ENCODE assay signal across 20 mouse cellular contexts in the genomic region with DNA sequence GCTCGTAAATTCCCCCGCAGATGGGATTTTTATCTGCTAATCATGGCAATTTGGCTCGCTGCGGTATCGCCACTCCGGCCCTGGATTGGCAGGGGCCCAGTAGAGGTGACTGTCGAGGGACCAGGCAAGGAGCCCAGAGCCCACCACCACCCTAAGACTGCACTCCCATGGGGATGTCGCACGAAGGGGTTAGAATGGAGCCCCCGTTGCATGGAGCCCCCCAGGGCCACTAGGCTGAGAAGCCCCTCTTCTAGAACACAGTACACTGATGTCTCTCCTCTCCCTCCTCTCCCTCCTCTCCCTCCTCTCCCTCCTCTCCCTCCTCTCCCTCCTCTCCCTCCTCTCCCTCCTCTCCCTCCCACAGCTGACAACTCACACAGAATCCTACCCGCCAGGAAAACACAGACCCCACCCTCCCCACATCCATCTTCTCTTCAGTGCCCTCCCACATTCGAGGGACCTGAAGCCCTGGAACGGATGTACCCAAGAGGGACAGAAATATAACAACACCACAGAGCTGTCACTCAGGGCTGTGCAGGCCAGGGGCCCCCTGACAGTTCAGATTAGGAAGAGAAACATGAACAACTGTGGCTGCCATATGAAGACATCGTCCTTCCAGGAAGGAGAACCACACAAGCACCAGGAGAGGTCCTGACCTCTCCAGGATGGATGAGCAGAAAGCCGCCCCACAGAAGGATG.
DNase-seq lines count a peak whose midpoint lies in the region; ATAC-seq and TF ChIP-seq lines count a peak whose summit lies in the region.
"Had no signal": no experiment of that assay in that cellular context is flagged by ENCODE, and none has a peak within 500 bp of the region (broad histone marks: within the 10 kb centered on the region; RNA-seq: fewer than 3 reads in every experiment).

No protein-coding gene starts in this region.

- peaks cover 18% of the 10 kb centered on the region for H3K4me1 ChIP-seq in forebrain, embryonic 10.5 days
- H3K4me1 ChIP-seq in forebrain, embryonic 12.5 days: peaks cover 16% of the 10 kb centered on the region
- peaks cover 6% of the 10 kb centered on the region; the same call in 1 of the 2 replicates for H3K4me1 ChIP-seq in kidney, embryonic 14.5 days (ENCODE audit: control insufficient read depth, insufficient read depth, low read length)
- peaks cover 15% of the 10 kb centered on the region for H3K4me1 ChIP-seq in kidney, embryonic 15.5 days
- H3K4me1 ChIP-seq in neural tube, embryonic 13.5 days (replicated peaks): peaks cover 20% of the 10 kb centered on the region

- ATAC-seq in forebrain, embryonic 12.5 days (ENCODE audit: low FRiP score): no peak
- 0 out of 2 replicates have a peak, but pooled peaks have one; percentile 59 for ATAC-seq in kidney, embryonic 14.5 days (ENCODE audit: low FRiP score, low TSS enrichment)
- no peak for ATAC-seq in kidney, embryonic 15.5 days (replicated peaks; ENCODE audit: low FRiP score)
- ATAC-seq in neural tube, embryonic 13.5 days (ENCODE audit: low read depth): peak; percentile 3; the same call in 1 of the 2 replicates
- ATAC-seq: forebrain, embryonic 15.5 days; intestine, embryonic 15.5 days; midbrain, embryonic 15.5 days had no signal

- no peak for DNase-seq in forebrain, embryonic 10.5 days (ENCODE audit: extremely low spot score, low spot score)
- DNase-seq in brain, embryonic 14.5 days (ENCODE audit: low read depth): peak; percentile 48
- no peak for DNase-seq in adrenal gland, postnatal 14 days
- DNase-seq: cerebellum, adult 2 months; gastrocnemius, postnatal 25 days; heart, adult 2 months; kidney, adult 9 months; kidney, postnatal 4 days; lung, postnatal 10 days; thymus, postnatal 4 days had no signal

- TF ChIP-seq POLR2A in brain, embryonic 14.5 days (IDR thresholded peaks at IDR 0.05; ENCODE audit: borderline replicate concordance, extremely low read depth, insufficient read depth, insufficient read length, poor library complexity, severe bottlenecking): no peak

- TF ChIP-seq CTCF in brain, embryonic 14.5 days (IDR thresholded peaks at IDR 0.05; ENCODE audit: borderline replicate concordance, extremely low read depth, insufficient read depth, insufficient read length): no peak

- no peak overlapping the region for H3K4me3 ChIP-seq in forebrain, embryonic 10.5 days
- no peak overlapping the region for H3K4me3 ChIP-seq in forebrain, embryonic 12.5 days (replicated peaks)
- no peak overlapping the region for H3K4me3 ChIP-seq in kidney, embryonic 14.5 days (ENCODE audit: low read length)
- no peak overlapping the region for H3K4me3 ChIP-seq in kidney, embryonic 15.5 days (replicated peaks)
- H3K4me3 ChIP-seq in neural tube, embryonic 13.5 days: no peak overlapping the region
- H3K4me3 ChIP-seq: forebrain, embryonic 15.5 days; heart, adult 2 months; intestine, embryonic 15.5 days; limb, embryonic 13.5 days; midbrain, embryonic 15.5 days; myocyte had no signal

- no peak overlapping the region for H3K9ac ChIP-seq in forebrain, embryonic 12.5 days
- no peak overlapping the region for H3K9ac ChIP-seq in kidney, embryonic 14.5 days (ENCODE audit: low read depth, low read length)
- H3K9ac ChIP-seq in kidney, embryonic 15.5 days: no peak overlapping the region
- 0 out of 2 replicates have a peak overlapping the region, but pooled peaks have one; percentile 43 for H3K9ac ChIP-seq in neural tube, embryonic 13.5 days
- H3K9ac ChIP-seq: forebrain, embryonic 15.5 days; intestine, embryonic 15.5 days; limb, embryonic 13.5 days; liver, embryonic 14.5 days; midbrain, embryonic 15.5 days had no signal

- H3K27ac ChIP-seq in forebrain, embryonic 10.5 days: 0 out of 2 replicates have a peak overlapping the region, but pooled peaks have one; percentile 11
- no peak overlapping the region for H3K27ac ChIP-seq in forebrain, embryonic 12.5 days
- H3K27ac ChIP-seq in kidney, embryonic 14.5 days (ENCODE audit: low read depth, low read length): no peak overlapping the region
- H3K27ac ChIP-seq in kidney, embryonic 15.5 days: no peak overlapping the region
- peak overlapping the region; percentile 74 for H3K27ac ChIP-seq in neural tube, embryonic 13.5 days (replicated peaks)
- H3K27ac ChIP-seq: heart, adult 2 months; intestine, embryonic 15.5 days; limb, embryonic 13.5 days; liver, embryonic 14.5 days; midbrain, embryonic 15.5 days had no signal

- peaks cover 8% of the 10 kb centered on the region; the same call in 1 of the 2 replicates for H3K27me3 ChIP-seq in forebrain, embryonic 10.5 days (ENCODE audit: poor library complexity, severe bottlenecking)
- H3K27me3 ChIP-seq in forebrain, embryonic 12.5 days: no peaks in the 10 kb centered on the region; the same call in 1 of the 2 replicates
- H3K27me3 ChIP-seq in kidney, embryonic 14.5 days (ENCODE audit: control insufficient read depth, insufficient read depth, low read length): no peaks in the 10 kb centered on the region
- H3K27me3 ChIP-seq in kidney, embryonic 15.5 days: peaks cover 22% of the 10 kb centered on the region
- no peaks in the 10 kb centered on the region for H3K27me3 ChIP-seq in neural tube, embryonic 13.5 days
- H3K27me3 ChIP-seq: forebrain, embryonic 15.5 days; intestine, embryonic 15.5 days; midbrain, embryonic 15.5 days had no signal

- WGBS in forebrain, embryonic 10.5 days: 69% methylated on average over 15 of the region's 15 CpGs
- WGBS in forebrain, embryonic 12.5 days: 61% methylated on average over 15 of the region's 15 CpGs
- WGBS in kidney, embryonic 14.5 days: 17% methylated on average over 15 of the region's 15 CpGs
- WGBS in kidney, embryonic 15.5 days: 18% methylated on average over 15 of the region's 15 CpGs
- 24% methylated on average over 15 of the region's 15 CpGs for WGBS in neural tube, embryonic 13.5 days

- no peaks in the 10 kb centered on the region for H3K36me3 ChIP-seq in forebrain, embryonic 10.5 days (replicated peaks)
- no peaks in the 10 kb centered on the region for H3K36me3 ChIP-seq in forebrain, embryonic 12.5 days (replicated peaks)
- H3K36me3 ChIP-seq in kidney, embryonic 14.5 days (ENCODE audit: control insufficient read depth, insufficient read depth, low read length): no peaks in the 10 kb centered on the region
- H3K36me3 ChIP-seq in kidney, embryonic 15.5 days: no peaks in the 10 kb centered on the region
- H3K36me3 ChIP-seq in neural tube, embryonic 13.5 days: no peaks in the 10 kb centered on the region
- H3K36me3 ChIP-seq: forebrain, embryonic 15.5 days; intestine, embryonic 15.5 days; limb, embryonic 13.5 days; midbrain, embryonic 15.5 days had no signal

- no peak overlapping the region for H3K4me2 ChIP-seq in forebrain, embryonic 12.5 days
- H3K4me2 ChIP-seq in kidney, embryonic 14.5 days (replicated peaks; ENCODE audit: low read depth, low read length): no peak overlapping the region
- H3K4me2 ChIP-seq in kidney, embryonic 15.5 days: no peak overlapping the region
- no peak overlapping the region for H3K4me2 ChIP-seq in neural tube, embryonic 13.5 days
- H3K4me2 ChIP-seq: forebrain, embryonic 15.5 days; intestine, embryonic 15.5 days; midbrain, embryonic 15.5 days had no signal

- no peaks in the 10 kb centered on the region for H3K9me3 ChIP-seq in forebrain, embryonic 10.5 days
- no peaks in the 10 kb centered on the region for H3K9me3 ChIP-seq in forebrain, embryonic 12.5 days
- no peaks in the 10 kb centered on the region for H3K9me3 ChIP-seq in kidney, embryonic 14.5 days (ENCODE audit: control insufficient read depth, low read length)
- no peaks in the 10 kb centered on the region for H3K9me3 ChIP-seq in kidney, embryonic 15.5 days (replicated peaks)
- H3K9me3 ChIP-seq in neural tube, embryonic 13.5 days: no peaks in the 10 kb centered on the region
- H3K9me3 ChIP-seq: forebrain, embryonic 15.5 days; intestine, embryonic 15.5 days; limb, embryonic 13.5 days; midbrain, embryonic 15.5 days had no signal

Comparison
In these comparisons a context has a peak if more than half of its experiments do, and no peak if none do; other contexts are left out.
1. H3K27ac ChIP-seq: peak in forebrain, embryonic 10.5 days (single experiment) and neural tube, embryonic 13.5 days (single experiment); none in forebrain, embryonic 12.5 days (single experiment), kidney, embryonic 14.5 days (single experiment) and kidney, embryonic 15.5 days (single experiment).
2. ATAC-seq: peak in kidney, embryonic 14.5 days (single experiment) and neural tube, embryonic 13.5 days (single experiment); none in forebrain, embryonic 12.5 days (single experiment) and kidney, embryonic 15.5 days (single experiment).